Mouse (Mus musculus): ENCODE results near the gene Ss18l2.

Gene Ss18l2

GRCm38 (mm10) chr9:121704261-121704645 lies 5.9 kb upstream of the Ss18l2 start:
- in situ Hi-C loops (cut with MboI, MseI): loop anchor here (10.0 kb wide), 1 partner anchor 151 kb away; the partner anchor contains the start of gene Higd1a

GRCm38 (mm10) chr9:121704646-121705625 lies 5.2 kb upstream of the Ss18l2 start, which contains the start of gene Sec22c:
Gene Sec22c, minus strand, starts transcription at chr9:121705490.
- in situ Hi-C loops (cut with MboI, MseI): loop anchor here (10.0 kb wide), 1 partner anchor 150 kb away; the partner anchor contains the start of gene Higd1a

- in situ Hi-C loops (cut with MboI, MseI): loop anchor here (10.0 kb wide), 1 partner anchor 149 kb away; the partner anchor contains the start of gene Higd1a
Observed at GRCm38 (mm10) chr9:121706029-121706675, 4.0 kb upstream of the Ss18l2 start.

GRCm38 (mm10) chr9:121707801-121708200 lies 2.3 kb upstream of the Ss18l2 start:
- in situ Hi-C loops (cut with MboI, MseI): loop anchor here (10.0 kb wide), 1 partner anchor 147 kb away; the partner anchor contains the start of gene Higd1a

- in situ Hi-C loops (cut with MboI, MseI): loop anchor here (10.0 kb wide), 1 partner anchor 146 kb away; the partner anchor contains the start of gene Higd1a
Observed at GRCm38 (mm10) chr9:121708506-121709486, 1.3 kb upstream of the Ss18l2 start.

- in situ Hi-C loops (cut with MboI, MseI): no loop called here
Observed at GRCm38 (mm10) chr9:121710584-121710975, 451 bp downstream of the Ss18l2 start.

GRCm38 (mm10) chr9:121717048-121717447 lies 6.9 kb downstream of the Ss18l2 start:
- in situ Hi-C loops (cut with MboI, MseI): no loop called here

GRCm38 (mm10) chr9:121718070-121718705 lies 8.1 kb downstream of the Ss18l2 start:
- in situ Hi-C loops (cut with MboI, MseI): no loop called here

- in situ Hi-C loops (cut with MboI, MseI): no loop called here
Observed at GRCm38 (mm10) chr9:121718792-121719318, 8.7 kb downstream of the Ss18l2 start, which contains the start of gene Nktr. Gene Nktr, plus strand, starts transcription at chr9:121719169.

GRCm38 (mm10) chr9:121719347-121720331 lies 9.5 kb downstream of the Ss18l2 start:
- in situ Hi-C loops (cut with MboI, MseI): no loop called here

GRCm38 (mm10) chr9:121740490-121740889 lies 30.4 kb downstream of the Ss18l2 start:
- in situ Hi-C loops (cut with MboI, MseI): no loop called here

- in situ Hi-C loops (cut with MboI, MseI): no loop called here
Observed at GRCm38 (mm10) chr9:121741168-121741567, 31.0 kb downstream of the Ss18l2 start.

GRCm38 (mm10) chr9:121744051-121744450 lies 33.9 kb downstream of the Ss18l2 start:
- in situ Hi-C loops (cut with MboI, MseI): no loop called here

- in situ Hi-C loops (cut with MboI, MseI): no loop called here
Observed at GRCm38 (mm10) chr9:121752774-121753173, 42.6 kb downstream of the Ss18l2 start.

- in situ Hi-C loops (cut with MboI, MseI): no loop called here
Observed at GRCm38 (mm10) chr9:121754624-121755023, 44.5 kb downstream of the Ss18l2 start.

- in situ Hi-C loops (cut with MboI, MseI): no loop called here
Observed at GRCm38 (mm10) chr9:121756785-121757184, 46.7 kb downstream of the Ss18l2 start.

GRCm38 (mm10) chr9:121757432-121757831 lies 47.3 kb downstream of the Ss18l2 start:
- in situ Hi-C loops (cut with MboI, MseI): no loop called here

GRCm38 (mm10) chr9:121757835-121758814 lies 48.0 kb downstream of the Ss18l2 start:
- in situ Hi-C loops (cut with MboI, MseI): no loop called here

Data from T-helper 2 cell (primary cell).